Mouse (Mus musculus): ENCODE data around the gene B4galnt3. TPM values are rescaled to one million over a fixed set of nuclear protein-coding genes. Genes with fewer than 3 reads are reported as not detected.
A peak's percentile ranks its signal among the peaks of the same experiment; 100 is the strongest.

The B4galnt3 gene
- polyA plus RNA-seq, 1 experiment from 2014 or later, result 0.26 TPM

DNA sequence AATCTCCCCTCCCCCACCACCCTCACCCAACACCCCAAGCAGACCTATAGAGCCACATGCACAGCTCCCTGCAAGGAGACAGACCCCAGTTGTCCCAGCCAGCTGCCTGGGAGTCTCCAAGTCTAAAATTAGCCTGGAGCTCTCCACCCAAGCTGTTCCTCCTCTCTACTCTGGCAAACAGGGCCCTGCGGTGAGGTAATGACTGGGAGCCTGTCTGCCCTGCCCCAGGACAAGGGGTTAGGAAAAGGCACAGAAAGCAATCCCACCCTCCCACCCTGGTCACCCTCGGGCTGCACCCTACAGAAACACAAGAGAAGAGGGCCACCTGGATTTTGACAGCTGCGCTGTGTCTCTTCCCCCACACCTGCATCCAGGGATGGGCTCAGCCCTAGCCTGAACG is 19.5 kb downstream of the B4galnt3 start:
- H3K4me2 ChIP-seq (ENCODE audit: low read length), result peak overlapping the region; percentile 36

GRCm38 (mm10) chr6:120274181-120274580 is 20.2 kb downstream of the B4galnt3 start:
- no peak for ATAC-seq (ENCODE audit: insufficient number of reproducible peaks, insufficient read depth, low FRiP score, low read depth)
- 54% methylated on average over 8 of the region's 8 CpGs for WGBS

More for the DNA sequence above, 19.5 kb downstream of the B4galnt3 start:
- no peak overlapping the region for H3K4me3 ChIP-seq (ENCODE audit: control insufficient read depth in 1 of 2, insufficient read depth in 1 of 2, low read depth in 1 of 2, low read length in 2 of 2)
- peak overlapping the region; percentile 48 for H3K9ac ChIP-seq (ENCODE audit: low read length)
- H3K27ac ChIP-seq (replicated peaks in 1 of 2; ENCODE audit: control insufficient read depth in 1 of 2, insufficient read depth in 1 of 2, low read depth in 2 of 2, low read length in 2 of 2), result peak overlapping the region; percentile 72 to 88
- H3K27me3 ChIP-seq (ENCODE audit: control insufficient read depth, insufficient read depth, low read length), result no peaks in the 10 kb centered on the region
- peak; percentile 82 for ATAC-seq (ENCODE audit: insufficient number of reproducible peaks, insufficient read depth, low FRiP score, low read depth)
- WGBS, result 15% methylated on average over 4 of the region's 4 CpGs
- H3K9me3 ChIP-seq (ENCODE audit: control insufficient read depth, low read length), result no peaks in the 10 kb centered on the region
- no peaks in the 10 kb centered on the region for H3K36me3 ChIP-seq (ENCODE audit: control insufficient read depth, insufficient read depth, low read length)
- peaks cover 28 to 38% of the 10 kb centered on the region in 2 experiments for H3K4me1 ChIP-seq (ENCODE audit: control insufficient read depth in 2 of 2, insufficient read depth in 2 of 2, low read length in 2 of 2)

GRCm38 (mm10) chr6:120264151-120264550 is 30.2 kb downstream of the B4galnt3 start:
- peaks cover 14 to 20% of the 10 kb centered on the region in 2 experiments for H3K4me1 ChIP-seq (ENCODE audit: control insufficient read depth in 2 of 2, insufficient read depth in 2 of 2, low read length in 2 of 2)
- no peak overlapping the region for H3K27ac ChIP-seq (replicated peaks in 1 of 2; ENCODE audit: control insufficient read depth in 1 of 2, insufficient read depth in 1 of 2, low read depth in 2 of 2, low read length in 2 of 2)
- WGBS, result 40% methylated on average over 6 of the region's 6 CpGs
- no peak for ATAC-seq (ENCODE audit: insufficient number of reproducible peaks, insufficient read depth, low FRiP score, low read depth)
- no peaks in the 10 kb centered on the region for H3K9me3 ChIP-seq (ENCODE audit: control insufficient read depth, low read length)
- no peaks in the 10 kb centered on the region for H3K36me3 ChIP-seq (ENCODE audit: control insufficient read depth, insufficient read depth, low read length)
- H3K9ac ChIP-seq (ENCODE audit: low read length), result no peak overlapping the region
- no peak overlapping the region for H3K4me3 ChIP-seq (ENCODE audit: control insufficient read depth in 1 of 2, insufficient read depth in 1 of 2, low read depth in 1 of 2, low read length in 2 of 2)
- H3K27me3 ChIP-seq (ENCODE audit: control insufficient read depth, insufficient read depth, low read length), result no peaks in the 10 kb centered on the region
- no peak overlapping the region for H3K4me2 ChIP-seq (ENCODE audit: low read length)

More at GRCm38 (mm10) chr6:120274181-120274580, 20.2 kb downstream of the B4galnt3 start:
- Histone ChIP-seq H3K4me1 (ENCODE audit: control insufficient read depth in 2 of 2, insufficient read depth in 2 of 2, low read length in 2 of 2) (peaks cover 23 to 31% of the 10 kb centered on the region in 2 experiments), H3K4me2 (ENCODE audit: low read length) (no peak overlapping the region), H3K27me3 (ENCODE audit: control insufficient read depth, insufficient read depth, low read length) (no peaks in the 10 kb centered on the region), H3K4me3 (ENCODE audit: control insufficient read depth in 1 of 2, insufficient read depth in 1 of 2, low read depth in 1 of 2, low read length in 2 of 2) (no peak overlapping the region), H3K9me3 (ENCODE audit: control insufficient read depth, low read length) (no peaks in the 10 kb centered on the region), H3K36me3 (ENCODE audit: control insufficient read depth, insufficient read depth, low read length) (no peaks in the 10 kb centered on the region), H3K9ac (ENCODE audit: low read length) (no peak overlapping the region), H3K27ac (replicated peaks in 1 of 2; ENCODE audit: control insufficient read depth in 1 of 2, insufficient read depth in 1 of 2, low read depth in 2 of 2, low read length in 2 of 2) (peak overlapping the region; percentile 66 to 88)

GRCm38 (mm10) chr6:120263608-120264007 is 30.8 kb downstream of the B4galnt3 start:
- WGBS, result 73% methylated on average over 7 of the region's 7 CpGs
- H3K36me3 ChIP-seq (ENCODE audit: control insufficient read depth, insufficient read depth, low read length), result no peaks in the 10 kb centered on the region
- ATAC-seq (ENCODE audit: insufficient number of reproducible peaks, insufficient read depth, low FRiP score, low read depth), result no peak
- H3K9me3 ChIP-seq (ENCODE audit: control insufficient read depth, low read length), result no peaks in the 10 kb centered on the region
- H3K4me2 ChIP-seq (ENCODE audit: low read length), result no peak overlapping the region
- H3K9ac ChIP-seq (ENCODE audit: low read length), result no peak overlapping the region
- H3K4me3 ChIP-seq (ENCODE audit: control insufficient read depth in 1 of 2, insufficient read depth in 1 of 2, low read depth in 1 of 2, low read length in 2 of 2), result no peak overlapping the region
- peaks cover 14 to 20% of the 10 kb centered on the region in 2 experiments for H3K4me1 ChIP-seq (ENCODE audit: control insufficient read depth in 2 of 2, insufficient read depth in 2 of 2, low read length in 2 of 2)
- H3K27ac ChIP-seq (replicated peaks in 1 of 2; ENCODE audit: control insufficient read depth in 1 of 2, insufficient read depth in 1 of 2, low read depth in 2 of 2, low read length in 2 of 2), result no peak overlapping the region
- H3K27me3 ChIP-seq (ENCODE audit: control insufficient read depth, insufficient read depth, low read length), result no peaks in the 10 kb centered on the region

- Histone ChIP-seq H3K4me2 (ENCODE audit: low read length) (no peak overlapping the region), H3K4me1 (ENCODE audit: control insufficient read depth in 2 of 2, insufficient read depth in 2 of 2, low read length in 2 of 2) (peaks cover 14 to 20% of the 10 kb centered on the region in 2 experiments), H3K9me3 (ENCODE audit: control insufficient read depth, low read length) (no peaks in the 10 kb centered on the region), H3K27ac (replicated peaks in 1 of 2; ENCODE audit: control insufficient read depth in 1 of 2, insufficient read depth in 1 of 2, low read depth in 2 of 2, low read length in 2 of 2) (no peak overlapping the region), H3K36me3 (ENCODE audit: control insufficient read depth, insufficient read depth, low read length) (no peaks in the 10 kb centered on the region), H3K9ac (ENCODE audit: low read length) (no peak overlapping the region), H3K27me3 (ENCODE audit: control insufficient read depth, insufficient read depth, low read length) (no peaks in the 10 kb centered on the region), H3K4me3 (ENCODE audit: control insufficient read depth in 1 of 2, insufficient read depth in 1 of 2, low read depth in 1 of 2, low read length in 2 of 2) (no peak overlapping the region)
- ATAC-seq (ENCODE audit: insufficient number of reproducible peaks, insufficient read depth, low FRiP score, low read depth), result no peak
- WGBS, result 65% methylated on average over 12 of the region's 12 CpGs
Measured at GRCm38 (mm10) chr6:120262886-120263531, 31.4 kb downstream of the B4galnt3 start.

GRCm38 (mm10) chr6:120259481-120259880 is 34.9 kb downstream of the B4galnt3 start:
- Histone ChIP-seq H3K4me1 (ENCODE audit: control insufficient read depth in 2 of 2, insufficient read depth in 2 of 2, low read length in 2 of 2) (peaks cover 14 to 20% of the 10 kb centered on the region in 2 experiments), H3K36me3 (ENCODE audit: control insufficient read depth, insufficient read depth, low read length) (no peaks in the 10 kb centered on the region), H3K4me3 (ENCODE audit: control insufficient read depth in 1 of 2, insufficient read depth in 1 of 2, low read depth in 1 of 2, low read length in 2 of 2) (no peak overlapping the region), H3K27me3 (ENCODE audit: control insufficient read depth, insufficient read depth, low read length) (no peaks in the 10 kb centered on the region), H3K27ac (replicated peaks in 1 of 2; ENCODE audit: control insufficient read depth in 1 of 2, insufficient read depth in 1 of 2, low read depth in 2 of 2, low read length in 2 of 2) (no peak overlapping the region), H3K4me2 (ENCODE audit: low read length) (no peak overlapping the region), H3K9me3 (ENCODE audit: control insufficient read depth, low read length) (no peaks in the 10 kb centered on the region), H3K9ac (ENCODE audit: low read length) (no peak overlapping the region)
- WGBS, result 37% methylated on average over 9 of the region's 9 CpGs
- ATAC-seq (ENCODE audit: insufficient number of reproducible peaks, insufficient read depth, low FRiP score, low read depth), result no peak

DNA sequence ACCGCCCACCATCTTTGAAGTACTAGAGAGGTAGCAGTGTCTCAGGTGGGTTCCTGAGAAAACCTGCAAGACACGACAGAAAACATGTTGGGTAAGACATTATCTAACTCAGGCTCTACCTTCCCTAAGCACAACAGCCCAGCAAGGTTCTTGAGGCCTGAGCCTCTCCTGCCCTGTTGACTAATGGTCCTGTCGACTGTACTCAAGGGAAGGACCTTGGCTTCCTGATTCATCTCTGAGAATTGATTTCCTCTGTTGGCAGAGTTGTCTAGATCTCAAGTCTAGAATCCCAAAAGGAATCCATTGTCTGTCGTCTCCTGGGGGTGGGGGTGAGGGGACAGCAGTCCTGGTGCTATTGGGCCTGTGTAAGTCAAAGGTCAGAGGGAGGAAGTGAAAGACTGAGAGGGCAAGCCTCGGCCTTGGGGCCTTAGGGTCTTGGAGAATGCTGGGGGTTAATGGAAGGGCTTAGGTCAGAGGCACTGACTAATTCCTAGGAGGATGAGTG is 37.9 kb downstream of the B4galnt3 start:
- Histone ChIP-seq H3K9me3 (ENCODE audit: control insufficient read depth, low read length) (no peaks in the 10 kb centered on the region), H3K27ac (replicated peaks in 1 of 2; ENCODE audit: control insufficient read depth in 1 of 2, insufficient read depth in 1 of 2, low read depth in 2 of 2, low read length in 2 of 2) (no peak overlapping the region), H3K9ac (ENCODE audit: low read length) (no peak overlapping the region), H3K27me3 (ENCODE audit: control insufficient read depth, insufficient read depth, low read length) (no peaks in the 10 kb centered on the region), H3K4me1 (ENCODE audit: control insufficient read depth in 2 of 2, insufficient read depth in 2 of 2, low read length in 2 of 2) (peaks cover 0 to under 1% of the 10 kb centered on the region in 2 experiments; a peak in 2 of 4 replicates), H3K36me3 (ENCODE audit: control insufficient read depth, insufficient read depth, low read length) (no peaks in the 10 kb centered on the region), H3K4me3 (ENCODE audit: control insufficient read depth in 1 of 2, insufficient read depth in 1 of 2, low read depth in 1 of 2, low read length in 2 of 2) (no peak overlapping the region), H3K4me2 (ENCODE audit: low read length) (no peak overlapping the region)
- no peak for ATAC-seq (ENCODE audit: insufficient number of reproducible peaks, insufficient read depth, low FRiP score, low read depth)
- WGBS, result 68% methylated on average over 5 of the region's 5 CpGs
